Mouse (Mus musculus) limb, embryonic 11.5 days (tissue): Measurements from ENCODE around the gene Adam19. TPM values are rescaled to one million over a fixed set of nuclear protein-coding genes. Genes with fewer than 3 reads are reported as not detected.

Experiments
- ATAC-seq: fragments of 200-750 bp; cut with Nextera tagmentation; 2 replicates; pipeline ENCODE4 v1.8.0; 2017; ENCODE audit warnings: low read depth; ENCODE audit not compliant: insufficient number of reproducible peaks, low FRiP score, low TSS enrichment
- DNase-seq: peaks from one replicate; pipeline ENCODE4 v3.0.0-alpha.2; 2015; ENCODE audit warnings: low spot score
- H3K27ac ChIP-seq: fragments of 300-500 bp; sonication (generic); replicated peaks from 2 replicates; pipeline ENCODE4 v1.5.1; 2014; ENCODE audit warnings: low read depth, mild to moderate bottlenecking, low read length
- H3K27me3 ChIP-seq: fragments of 300-500 bp; sonication (generic); 2 replicates; pipeline ENCODE4 v1.6.1; 2014; ENCODE audit warnings: mild to moderate bottlenecking, low read length, mixed read lengths; ENCODE audit not compliant: control insufficient read depth, insufficient read depth
- H3K36me3 ChIP-seq: fragments of 300-500 bp; sonication (generic); 2 replicates; pipeline ENCODE4 v1.6.1; 2014; ENCODE audit warnings: mild to moderate bottlenecking, low read length, moderate library complexity, mixed read lengths; ENCODE audit not compliant: control insufficient read depth, insufficient read depth
- H3K4me1 ChIP-seq: fragments of 300-500 bp; sonication (generic); 2 replicates; pipeline ENCODE4 v1.6.1; 2014; ENCODE audit warnings: low read length, mixed read lengths; ENCODE audit not compliant: control insufficient read depth, insufficient read depth
- H3K4me2 ChIP-seq: fragments of 300-500 bp; sonication (generic); 2 replicates; pipeline ENCODE4 v1.6.1; 2014; ENCODE audit warnings: low read depth, mild to moderate bottlenecking, moderate library complexity; ENCODE audit not compliant: severe bottlenecking
- H3K4me3 ChIP-seq: fragments of 300-500 bp; sonication (generic); 2 replicates; pipeline ENCODE4 v1.5.1; 2014; ENCODE audit warnings: low read depth, low read length
- H3K9ac ChIP-seq: fragments of 300-500 bp; sonication (generic); 2 replicates; pipeline ENCODE4 v1.6.1; 2014; ENCODE audit warnings: mild to moderate bottlenecking, low read length
- H3K9me3 ChIP-seq: fragments of 300-500 bp; sonication (generic); 2 replicates; pipeline ENCODE4 v1.6.1; 2016; ENCODE audit warnings: low read length; ENCODE audit not compliant: control insufficient read depth
- WGBS: fragments of 180-500 bp; shearing (Covaris S2); extraction: QIAGEN DNeasy Blood & Tissue Kit; methylation state at CpG from one replicate; pipeline ENCODE4 v1.1.7; 2014; 5-methylcytosine and 5-hydroxymethylcytosine counted together
- polyA plus RNA-seq: library from polyadenylated mRNA; unstranded; fragments of >200 nt; fragmentation: Nextera tagmentation; extraction: Ambion mirVana; gene quantifications from 2 replicates; pipeline ENCODE4 v1.2.1, GENCODE M21; 2014

Gene Adam19
- polyA plus RNA-seq, 1 experiment from 2014 or later: 11.0 TPM

- Histone ChIP-seq H3K4me3 (no peak overlapping the region), H3K27ac (no peak overlapping the region), H3K9me3 (no peaks in the 10 kb centered on the region), H3K27me3 (no peaks in the 10 kb centered on the region), H3K4me2 (no peak overlapping the region), H3K36me3 (no peaks in the 10 kb centered on the region; the same call in 1 of the 2 replicates), H3K9ac (no peak overlapping the region), H3K4me1 (peaks cover 8% of the 10 kb centered on the region)
- WGBS: 91% methylated on average over 4 of the region's 4 CpGs
- DNase-seq: no peak
- ATAC-seq: no peak
Measured at GRCm38 (mm10) chr11:46058916-46059315, 3.1 kb downstream of the Adam19 start.

GRCm38 (mm10) chr11:46059887-46060650 is 4.3 kb downstream of the Adam19 start:
- Histone ChIP-seq H3K4me1 (peaks cover 7% of the 10 kb centered on the region), H3K9ac (no peak overlapping the region), H3K4me3 (no peak overlapping the region), H3K4me2 (no peak overlapping the region), H3K9me3 (no peaks in the 10 kb centered on the region), H3K27me3 (no peaks in the 10 kb centered on the region), H3K27ac (no peak overlapping the region), H3K36me3 (no peaks in the 10 kb centered on the region; the same call in 1 of the 2 replicates)
- DNase-seq: no peak
- WGBS: 50% methylated on average over 8 of the region's 8 CpGs
- no peak for ATAC-seq

GRCm38 (mm10) chr11:46060651-46061020 is 4.8 kb downstream of the Adam19 start:
- DNase-seq (no peak), ATAC-seq (no peak)
- no peaks in the 10 kb centered on the region for H3K27me3 ChIP-seq
- WGBS: 60% methylated on average over 5 of the region's 5 CpGs
- no peak overlapping the region for H3K9ac ChIP-seq
- H3K4me3 ChIP-seq: no peak overlapping the region
- no peak overlapping the region for H3K27ac ChIP-seq
- peaks cover 7% of the 10 kb centered on the region for H3K4me1 ChIP-seq
- H3K9me3 ChIP-seq: no peaks in the 10 kb centered on the region
- H3K4me2 ChIP-seq: no peak overlapping the region
- peaks cover 2% of the 10 kb centered on the region; the same call in 1 of the 2 replicates for H3K36me3 ChIP-seq

GRCm38 (mm10) chr11:46061776-46062445 is 6.1 kb downstream of the Adam19 start:
- no peak for ATAC-seq
- Histone ChIP-seq H3K9me3 (no peaks in the 10 kb centered on the region), H3K36me3 (peaks cover 2% of the 10 kb centered on the region; the same call in 1 of the 2 replicates), H3K27me3 (no peaks in the 10 kb centered on the region), H3K4me3 (no peak overlapping the region), H3K27ac (no peak overlapping the region), H3K9ac (no peak overlapping the region), H3K4me2 (no peak overlapping the region), H3K4me1 (peaks cover 7% of the 10 kb centered on the region)
- no peak for DNase-seq
- 52% methylated on average over 6 of the region's 6 CpGs for WGBS

- Histone ChIP-seq H3K4me3 (no peak overlapping the region), H3K4me2 (no peak overlapping the region), H3K4me1 (peaks cover 7% of the 10 kb centered on the region), H3K9me3 (no peaks in the 10 kb centered on the region), H3K9ac (no peak overlapping the region), H3K27ac (no peak overlapping the region), H3K36me3 (peaks cover 2% of the 10 kb centered on the region; the same call in 1 of the 2 replicates), H3K27me3 (no peaks in the 10 kb centered on the region)
- ATAC-seq (no peak), DNase-seq (no peak)
- WGBS: 77% methylated on average over 4 of the region's 4 CpGs
Measured at GRCm38 (mm10) chr11:46062569-46062968, 6.8 kb downstream of the Adam19 start.

- Histone ChIP-seq H3K9me3 (no peaks in the 10 kb centered on the region), H3K36me3 (peaks cover 2% of the 10 kb centered on the region; the same call in 1 of the 2 replicates), H3K27me3 (no peaks in the 10 kb centered on the region), H3K27ac (no peak overlapping the region), H3K4me2 (no peak overlapping the region), H3K4me1 (peaks cover 7% of the 10 kb centered on the region), H3K4me3 (no peak overlapping the region), H3K9ac (no peak overlapping the region)
- no peak for ATAC-seq
- DNase-seq: no peak
- WGBS: 69% methylated on average over 9 of the region's 9 CpGs
Measured at GRCm38 (mm10) chr11:46062993-46063731, 7.4 kb downstream of the Adam19 start.

- ATAC-seq (no peak), DNase-seq (no peak)
- H3K27me3 ChIP-seq: no peaks in the 10 kb centered on the region
- H3K4me1 ChIP-seq: peaks cover 17% of the 10 kb centered on the region
- no peak overlapping the region for H3K4me2 ChIP-seq
- H3K36me3 ChIP-seq: peaks cover 2% of the 10 kb centered on the region; the same call in 1 of the 2 replicates
- H3K9ac ChIP-seq: no peak overlapping the region
- no peak overlapping the region for H3K4me3 ChIP-seq
- peak overlapping the region; percentile 12; the same call in 1 of the 2 replicates for H3K27ac ChIP-seq
- WGBS: 76% methylated on average over 8 of the region's 8 CpGs
- no peaks in the 10 kb centered on the region for H3K9me3 ChIP-seq
Measured at GRCm38 (mm10) chr11:46064767-46065166, 9.0 kb downstream of the Adam19 start.
